Mouse (Mus musculus) cortical plate, adult 2 months (tissue): Measurements from ENCODE around the gene Slc17a3. TPM values are rescaled to one million over a fixed set of nuclear protein-coding genes. Genes with fewer than 3 reads are reported as not detected.

Experiments
- H3K27ac ChIP-seq: fragments of 200-500 bp; 2 replicates; pipeline ENCODE4 v1.5.1; 2012; ENCODE audit warnings: low read length, control low read depth, inconsistent platforms; ENCODE audit not compliant: insufficient read depth
- H3K4me1 ChIP-seq: fragments of 200-500 bp; 2 replicates; pipeline ENCODE4 v1.6.1; 2011; ENCODE audit warnings: low read length; ENCODE audit not compliant: control insufficient read depth, insufficient read depth
- H3K4me3 ChIP-seq: fragments of 200-500 bp; 2 replicates; pipeline ENCODE4 v1.5.1; 2011; ENCODE audit warnings: mild to moderate bottlenecking, low read length, control low read depth; ENCODE audit not compliant: insufficient read depth
- CTCF ChIP-seq: fragments of 200-500 bp; IDR thresholded peaks from 2 replicates; pipeline ENCODE4 v1.5.1; 2011; ENCODE audit warnings: mild to moderate bottlenecking, control low read depth, low read length; ENCODE audit not compliant: insufficient read depth; ENCODE audit errors: extremely low read depth
- POLR2A ChIP-seq: fragments of 200-500 bp; IDR thresholded peaks from 2 replicates; pipeline ENCODE4 v1.6.1; 2011; ENCODE audit warnings: mild to moderate bottlenecking, low read length, control low read depth; ENCODE audit not compliant: insufficient read depth; ENCODE audit errors: extremely low read depth
- polyA plus RNA-seq: library from polyadenylated mRNA; depleted of rRNA; stranded (reverse); fragments of >200 nt; gene quantifications from 2 replicates; pipeline ENCODE4 v1.2.3, GENCODE M21; 2012

Slc17a3 gene
- polyA plus RNA-seq, 1 experiment, result not detected

DNA sequence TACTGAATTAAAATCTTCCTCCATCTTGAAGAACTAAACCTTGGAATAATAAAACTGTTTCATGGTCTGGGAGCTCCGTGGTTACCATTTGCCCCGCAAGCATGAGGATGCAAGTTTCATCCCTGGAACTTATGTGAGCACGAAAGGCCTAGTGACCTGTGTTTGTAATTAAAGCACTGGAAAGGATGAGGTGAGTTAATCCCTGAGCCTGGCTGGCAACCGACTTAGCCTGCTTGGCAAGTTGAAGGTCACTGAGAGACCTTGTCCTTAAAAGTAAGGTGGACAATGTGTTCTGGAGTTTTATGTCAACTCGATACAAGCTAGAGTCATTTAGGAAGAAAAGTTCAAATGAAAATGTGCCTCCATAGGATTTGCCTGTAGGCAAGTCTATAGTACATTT lies 4.4 kb upstream of the Slc17a3 start:
- Histone ChIP-seq H3K4me1 (no peaks in the 10 kb centered on the region), H3K27ac (no peak overlapping the region), H3K4me3 (no peak overlapping the region)
- TF ChIP-seq POLR2A (no peak), CTCF (no peak)

- no peak for TF ChIP-seq CTCF
- Histone ChIP-seq H3K27ac (no peak overlapping the region), H3K4me1 (no peaks in the 10 kb centered on the region), H3K4me3 (no peak overlapping the region)
Observed at GRCm38 (mm10) chr13:23836630-23837029, 2.6 kb upstream of the Slc17a3 start.

DNA sequence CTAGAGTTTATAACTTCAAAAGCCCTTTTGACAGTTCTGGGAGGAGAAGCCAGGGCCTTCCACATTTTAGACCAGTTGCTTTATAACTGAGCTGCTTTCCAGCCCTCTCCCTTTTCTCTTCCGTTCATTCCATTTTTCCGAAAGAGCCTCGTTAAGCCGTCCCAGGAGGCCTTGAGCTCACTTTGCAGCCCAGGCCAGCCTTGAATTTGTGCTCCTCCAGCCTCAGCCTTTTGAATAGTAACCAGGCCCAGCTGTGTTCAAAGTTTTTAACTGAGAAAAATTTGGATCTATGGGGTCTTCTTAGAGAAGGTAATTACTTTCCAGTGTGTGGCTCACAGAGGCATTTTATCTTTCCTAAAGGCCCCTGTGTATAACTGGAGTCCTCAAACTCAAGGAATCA lies 6.6 kb downstream of the Slc17a3 start:
- TF ChIP-seq CTCF (no peak), POLR2A (no peak)
- Histone ChIP-seq H3K27ac (no peak overlapping the region), H3K4me1 (no peaks in the 10 kb centered on the region; the same call in 1 of the 2 replicates)

GRCm38 (mm10) chr13:23849299-23849698 lies 10.1 kb downstream of the Slc17a3 start:
- TF ChIP-seq POLR2A (no peak), CTCF (no peak)
- Histone ChIP-seq H3K27ac (no peak overlapping the region), H3K4me3 (no peak overlapping the region), H3K4me1 (no peaks in the 10 kb centered on the region; the same call in 1 of the 2 replicates)

More for the DNA sequence above, 6.6 kb downstream of the Slc17a3 start:
- H3K4me3 ChIP-seq, result no peak overlapping the region

DNA sequence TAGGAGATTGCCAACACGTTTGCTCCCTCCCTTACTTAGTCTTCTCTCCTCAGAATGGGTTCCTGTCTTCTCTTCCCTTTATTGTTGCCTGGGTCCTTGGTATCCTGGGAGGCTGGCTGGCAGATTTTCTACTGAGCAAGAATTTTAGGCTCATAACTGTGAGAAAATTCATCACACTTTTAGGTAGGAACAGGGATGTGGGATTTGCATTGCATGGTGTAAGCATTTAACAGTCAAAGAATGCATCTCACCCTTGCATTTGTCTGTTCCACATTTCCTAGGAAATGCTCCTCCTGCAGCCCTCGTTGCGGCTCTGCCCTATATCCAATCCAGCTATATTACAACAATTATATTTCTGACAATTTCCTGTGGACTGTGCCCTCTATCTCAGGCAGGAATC lies 17.2 kb downstream of the Slc17a3 start:
- H3K27ac ChIP-seq, result no peak overlapping the region
- TF ChIP-seq CTCF, result no peak
- TF ChIP-seq POLR2A, result no peak

DNA sequence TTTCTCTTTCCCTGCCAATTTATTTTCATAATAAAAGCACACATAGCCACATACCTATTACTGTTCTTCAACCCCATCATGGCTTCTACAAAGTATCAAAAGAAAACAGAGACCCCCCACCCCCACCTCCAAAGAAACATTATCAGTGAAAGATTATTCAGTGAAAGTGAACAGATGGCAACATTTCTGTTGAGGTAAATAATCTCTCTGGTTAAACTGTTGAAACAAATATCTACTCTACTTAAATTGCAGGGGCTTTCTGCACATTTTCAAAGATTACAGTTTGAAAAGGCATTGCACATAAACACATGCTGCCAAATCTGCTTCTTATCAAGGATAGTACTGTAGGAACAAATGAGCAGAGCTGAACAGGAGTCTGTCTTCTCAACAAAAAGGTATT lies 22.6 kb downstream of the Slc17a3 start:
- Histone ChIP-seq H3K27ac (no peak overlapping the region), H3K4me1 (no peaks in the 10 kb centered on the region), H3K4me3 (no peak overlapping the region)
- TF ChIP-seq POLR2A (no peak), CTCF (no peak)

More for the DNA sequence above, 17.2 kb downstream of the Slc17a3 start:
- Histone ChIP-seq H3K4me1 (no peaks in the 10 kb centered on the region), H3K4me3 (no peak overlapping the region)

- Histone ChIP-seq H3K27ac (no peak overlapping the region), H3K4me1 (no peaks in the 10 kb centered on the region), H3K4me3 (no peak overlapping the region)
Observed at GRCm38 (mm10) chr13:23864711-23865110, 25.5 kb downstream of the Slc17a3 start.

DNA sequence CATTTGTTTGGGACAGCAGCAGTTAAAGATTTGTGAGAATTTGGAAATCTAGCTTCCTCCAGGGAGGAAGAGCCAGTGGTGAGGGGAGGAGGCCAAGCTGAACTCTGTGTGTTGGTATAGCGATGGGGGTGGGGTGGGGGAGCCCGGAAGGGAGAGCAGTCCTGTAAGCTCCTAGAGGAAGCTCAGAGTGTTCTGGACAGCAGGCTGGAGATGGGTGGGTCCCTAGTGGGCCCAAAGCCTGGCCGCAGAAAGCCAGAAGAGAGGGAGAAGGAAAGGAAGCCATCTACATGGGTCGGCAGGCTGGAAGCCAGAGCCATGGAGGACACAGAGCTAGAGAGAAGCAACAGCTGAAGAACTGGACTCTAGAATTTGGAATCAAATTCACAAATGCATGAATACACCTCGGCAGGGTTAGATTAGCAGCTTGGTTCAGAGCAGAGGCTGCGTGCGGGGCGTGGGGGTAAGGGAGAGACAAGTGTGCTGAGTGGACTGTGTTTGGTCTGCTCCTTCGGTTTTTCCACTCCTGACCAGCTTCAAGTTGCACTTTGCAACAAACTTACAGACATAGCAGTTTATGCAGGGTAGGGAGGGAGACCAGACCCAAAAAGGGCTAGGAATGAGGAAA lies 27.0 kb downstream of the Slc17a3 start:
- no peak for TF ChIP-seq POLR2A
- no peaks in the 10 kb centered on the region for H3K4me1 ChIP-seq
- H3K27ac ChIP-seq, result no peak overlapping the region
- no peak overlapping the region for H3K4me3 ChIP-seq

More at GRCm38 (mm10) chr13:23864711-23865110, 25.5 kb downstream of the Slc17a3 start:
- TF ChIP-seq CTCF (no peak), POLR2A (no peak)

- no peak for TF ChIP-seq CTCF
- TF ChIP-seq POLR2A, result no peak
- H3K4me3 ChIP-seq, result no peak overlapping the region
- H3K4me1 ChIP-seq, result no peaks in the 10 kb centered on the region
- H3K27ac ChIP-seq, result no peak overlapping the region
Observed at GRCm38 (mm10) chr13:23867000-23867399, 27.8 kb downstream of the Slc17a3 start.

DNA sequence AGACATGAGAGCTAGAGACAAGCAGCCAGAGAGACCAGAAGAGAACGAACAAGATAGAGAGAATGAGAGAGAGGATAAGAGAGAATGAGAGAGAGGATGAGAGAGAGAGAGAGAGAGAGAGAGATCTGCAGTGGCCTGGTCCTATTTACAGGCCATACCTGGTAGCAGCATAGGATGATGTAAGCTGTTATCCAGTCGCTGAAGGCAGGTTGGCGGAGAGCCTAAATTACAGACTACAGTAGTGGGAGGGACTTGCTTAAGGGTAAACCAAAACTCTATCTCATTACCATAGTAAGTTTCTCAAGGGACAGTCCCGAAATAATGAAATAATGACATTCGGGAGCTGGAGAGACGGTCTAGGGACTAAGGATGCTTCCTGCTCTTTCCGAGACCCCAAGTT lies 28.2 kb downstream of the Slc17a3 start, which contains the start of gene Slc17a1:
TSS of gene Slc17a1 (plus strand) at position 346 of the 400 bp plus-strand sequence.
- Histone ChIP-seq H3K4me1 (no peaks in the 10 kb centered on the region), H3K4me3 (no peak within 1 kb of the TSS), H3K27ac (no peak within 1 kb of the TSS)
- TF ChIP-seq POLR2A, result no peak
- no peak for TF ChIP-seq CTCF
